Mouse (Mus musculus) MN1 (cell line): Measurements from ENCODE around the gene Eno3.

Source experiments
- DNase-seq: peaks from one replicate; pipeline ENCODE4 v3.0.0-alpha.2; 2016; ENCODE audit warnings: low spot score

Eno3 gene

DNA sequence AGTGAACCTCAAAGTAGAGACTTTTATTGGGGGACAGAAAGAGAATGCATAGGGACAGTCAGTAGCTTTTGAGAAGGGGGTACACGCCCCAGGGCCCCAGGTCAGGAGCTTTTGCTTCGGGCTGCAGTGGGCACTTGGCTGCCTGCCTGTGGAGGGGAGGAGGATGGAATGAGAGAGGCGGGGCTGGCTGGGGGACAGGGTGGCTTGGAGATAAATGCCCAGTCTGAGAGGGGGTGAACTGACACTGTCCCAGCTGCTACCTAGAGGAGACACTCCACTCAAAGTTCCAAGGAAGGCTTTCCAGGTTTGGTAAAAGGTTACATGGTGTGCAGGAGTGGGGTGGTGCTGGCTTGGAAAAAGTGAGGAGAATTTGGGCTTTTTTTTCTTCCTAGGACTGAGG lies at the start of gene Eno3:
Gene Eno3, plus strand, starts transcription at position 239 of the 400 bp plus-strand sequence.
- DNase-seq: no peak

- no peak for DNase-seq
Observed at GRCm38 (mm10) chr11:70607611-70608010, 49.4 kb upstream of the Eno3 start.

DNA sequence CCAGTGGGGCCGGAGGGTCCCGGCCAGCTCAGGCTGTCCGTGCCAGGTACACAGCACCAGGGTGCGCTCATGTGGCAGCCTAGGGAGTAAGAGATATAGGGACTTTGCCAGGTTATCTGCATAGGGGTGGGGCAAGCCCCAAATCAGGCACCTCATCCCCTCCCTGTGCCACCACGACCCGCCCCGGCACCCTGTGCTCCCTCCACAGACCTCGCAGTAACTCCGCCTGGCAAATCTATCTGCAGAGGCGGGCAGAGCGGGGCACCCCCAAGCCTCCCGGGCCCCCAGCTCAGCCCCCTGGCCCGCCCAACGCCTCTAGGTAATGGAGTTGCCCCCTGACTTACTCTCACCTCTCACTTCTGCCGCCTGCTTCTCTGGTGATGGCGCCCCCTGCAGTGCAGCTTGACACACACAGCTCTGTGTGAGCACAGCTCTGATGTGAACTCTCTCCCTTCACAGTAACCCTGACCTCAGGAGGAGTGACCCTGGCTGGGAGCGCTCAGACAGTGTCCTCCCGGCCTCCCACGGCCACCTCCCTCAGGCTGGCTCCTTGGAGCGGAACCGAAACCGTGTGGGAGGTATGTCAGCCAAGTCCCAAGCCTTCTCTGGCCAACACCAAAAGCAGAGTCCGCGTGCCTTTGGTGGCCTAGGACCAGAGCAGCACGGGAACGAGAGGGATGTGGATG lies 48.5 kb upstream of the Eno3 start:
- no peak for DNase-seq

DNA sequence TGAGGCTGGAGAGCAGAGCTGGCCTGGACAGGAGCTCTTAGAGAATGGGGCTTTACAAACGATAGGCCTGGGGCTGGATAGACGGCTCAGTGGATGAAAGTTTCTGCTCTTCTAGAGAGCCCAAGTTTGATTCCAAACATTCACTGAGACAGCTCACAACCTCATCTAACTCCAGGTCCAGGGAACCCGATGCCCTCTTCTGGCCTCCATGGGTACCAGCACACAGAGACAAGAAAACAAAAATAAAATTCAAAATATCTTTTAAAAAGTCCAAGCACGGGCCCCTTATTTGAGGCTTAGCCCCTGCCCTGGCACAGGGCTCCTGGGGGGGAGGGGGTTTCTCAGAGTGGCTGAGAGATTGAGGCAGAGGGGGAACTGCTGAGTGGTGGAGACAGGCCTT lies 46.2 kb upstream of the Eno3 start:
- DNase-seq: no peak

DNA sequence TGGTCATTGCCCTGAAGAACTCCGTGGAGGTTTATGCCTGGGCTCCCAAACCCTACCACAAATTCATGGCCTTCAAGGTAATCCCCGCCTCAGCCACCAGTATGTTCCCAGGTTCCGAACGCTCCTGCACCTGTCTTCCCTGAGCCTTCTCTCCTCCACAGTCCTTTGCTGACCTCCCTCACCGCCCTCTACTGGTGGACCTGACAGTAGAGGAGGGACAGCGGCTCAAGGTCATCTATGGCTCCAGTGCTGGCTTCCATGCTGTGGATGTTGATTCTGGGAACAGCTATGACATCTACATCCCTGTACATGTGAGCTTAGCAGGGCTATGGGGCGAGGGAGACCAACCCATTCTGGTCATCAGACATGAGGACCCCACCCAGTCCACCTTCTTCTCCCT lies 44.5 kb upstream of the Eno3 start:
- no peak for DNase-seq

DNA sequence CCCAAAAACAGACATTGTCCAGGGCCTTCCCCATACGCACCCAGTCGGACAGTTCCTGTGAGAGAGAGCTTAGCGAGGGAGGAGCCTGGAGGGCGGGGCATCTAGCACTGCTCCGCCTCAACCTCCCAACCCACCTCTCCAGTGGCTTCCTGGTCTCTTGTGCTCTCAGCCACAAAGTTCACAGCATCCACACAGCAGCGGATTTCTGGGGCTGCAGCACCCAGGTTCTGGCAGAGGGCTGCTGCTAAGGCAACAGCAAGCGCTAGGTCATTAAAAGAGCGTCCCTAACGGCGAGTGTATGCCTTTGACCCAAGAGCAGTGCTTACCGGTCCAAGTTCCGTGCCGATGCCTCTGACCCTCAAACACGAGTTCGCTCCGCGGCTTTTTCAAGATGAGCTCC lies 41.9 kb upstream of the Eno3 start:
- no peak for DNase-seq

- DNase-seq: no peak
Observed at GRCm38 (mm10) chr11:70615516-70616093, 41.4 kb upstream of the Eno3 start, which contains the start of gene 4930544D05Rik. Gene 4930544D05Rik (plus strand): TSS chr11:70615848.

DNA sequence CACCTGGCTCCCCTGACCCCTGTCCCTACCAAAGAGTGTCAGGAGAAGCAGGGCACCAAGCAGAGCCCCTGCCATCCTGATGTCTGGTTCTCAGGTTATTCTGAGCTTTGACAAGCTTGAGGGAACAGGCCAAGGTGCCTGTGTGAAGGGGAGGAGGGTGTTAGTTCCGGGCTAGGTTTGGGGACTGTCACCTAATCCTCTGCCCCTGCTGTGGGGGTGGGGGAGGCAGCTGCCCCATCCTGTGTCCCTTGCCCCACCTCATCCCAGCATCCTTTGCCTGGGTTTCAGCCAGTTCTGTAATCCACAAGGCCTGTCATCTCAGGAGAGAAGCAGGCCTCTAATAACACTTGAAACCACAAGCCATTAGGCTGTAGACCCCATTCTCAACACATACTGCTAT lies 37.9 kb upstream of the Eno3 start, which contains the start of gene Chrne:
Gene Chrne, minus strand, starts transcription at position 116 of the 400 bp plus-strand sequence.
- no peak for DNase-seq

GRCm38 (mm10) chr11:70621972-70622814 lies 34.8 kb upstream of the Eno3 start:
- DNase-seq: peak; percentile 61

DNA sequence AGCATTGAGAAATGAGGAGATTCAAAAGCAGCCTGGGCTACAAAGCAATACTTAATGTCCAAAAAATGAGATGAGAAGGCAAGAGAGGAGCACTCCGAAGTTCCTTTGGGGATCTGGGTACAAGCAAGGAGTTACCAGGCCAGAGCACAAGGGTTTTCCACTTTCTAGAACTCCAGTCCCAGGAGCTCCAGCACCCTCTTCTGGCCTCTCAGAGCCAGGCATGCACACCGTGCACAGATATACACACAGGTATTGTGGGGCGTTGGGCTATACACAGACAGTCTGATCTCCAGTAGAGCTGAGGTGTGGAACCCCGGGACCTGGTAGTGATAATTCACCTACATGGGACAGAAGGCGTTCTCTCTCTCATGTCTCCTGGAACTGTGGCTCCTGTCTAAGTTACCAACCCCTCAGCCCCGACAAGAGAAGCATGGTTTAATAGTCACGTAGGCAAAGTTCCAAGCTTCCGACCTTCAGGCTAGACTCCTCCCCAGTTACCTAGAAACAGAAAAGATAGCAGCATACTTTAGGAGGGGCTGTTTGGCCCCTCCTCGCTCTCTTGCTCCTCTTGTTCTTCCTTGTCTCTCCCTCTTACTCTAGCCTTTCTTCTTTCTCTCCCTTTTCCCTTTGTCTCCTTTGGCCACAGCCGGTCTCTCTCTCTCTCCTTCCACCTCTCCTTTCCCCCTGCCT lies 33.8 kb upstream of the Eno3 start:
- no peak for DNase-seq

- DNase-seq: no peak
Observed at GRCm38 (mm10) chr11:70625473-70625872, 31.5 kb upstream of the Eno3 start.

GRCm38 (mm10) chr11:70626877-70627276 lies 30.1 kb upstream of the Eno3 start:
- no peak for DNase-seq

- peak; percentile 52 for DNase-seq
Observed at GRCm38 (mm10) chr11:70628431-70628830, 28.6 kb upstream of the Eno3 start.

DNA sequence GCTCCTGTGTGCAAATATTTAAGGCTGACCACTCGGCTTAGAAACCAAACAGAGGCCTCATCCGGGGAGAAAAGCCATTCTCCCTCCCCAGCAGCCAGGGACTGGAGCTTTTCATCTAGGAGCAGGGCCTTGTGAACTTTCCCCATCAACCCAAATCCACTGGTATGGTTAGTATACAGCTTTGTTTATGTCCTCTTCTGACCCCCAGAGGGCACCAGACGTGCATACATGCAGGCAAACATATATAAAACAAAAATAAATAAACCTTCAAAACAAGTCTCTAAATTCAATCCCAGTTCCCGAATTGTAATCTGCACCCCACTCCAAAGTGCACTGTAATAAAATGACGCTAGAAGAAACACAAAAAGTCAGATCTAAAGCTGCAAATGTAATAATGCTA lies 27.4 kb upstream of the Eno3 start:
- DNase-seq: no peak

- no peak for DNase-seq
Observed at GRCm38 (mm10) chr11:70630129-70630528, 26.9 kb upstream of the Eno3 start.

GRCm38 (mm10) chr11:70635601-70636000 lies 21.4 kb upstream of the Eno3 start:
- no peak for DNase-seq

- DNase-seq: no peak
Observed at GRCm38 (mm10) chr11:70637764-70638163, 19.2 kb upstream of the Eno3 start.

DNA sequence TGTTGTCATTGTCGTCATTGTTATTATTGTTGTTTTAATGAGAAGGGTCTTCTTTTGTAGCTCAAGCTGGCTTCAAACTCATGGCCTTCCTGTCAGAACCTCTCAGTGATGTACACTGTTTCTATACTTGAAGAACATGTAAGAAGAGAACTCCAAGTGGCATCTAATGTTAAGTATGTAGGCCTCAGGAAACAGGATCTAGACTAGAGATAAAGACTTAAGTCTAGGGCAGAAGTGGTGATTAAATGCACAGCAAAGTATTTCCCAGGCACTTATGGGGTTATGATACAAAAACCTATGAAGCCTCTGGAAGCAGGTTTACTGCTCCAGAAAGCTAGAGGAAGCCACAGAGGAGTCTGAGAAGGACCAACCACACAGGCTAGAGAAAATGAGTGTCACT lies 18.7 kb upstream of the Eno3 start:
- DNase-seq: no peak

DNA sequence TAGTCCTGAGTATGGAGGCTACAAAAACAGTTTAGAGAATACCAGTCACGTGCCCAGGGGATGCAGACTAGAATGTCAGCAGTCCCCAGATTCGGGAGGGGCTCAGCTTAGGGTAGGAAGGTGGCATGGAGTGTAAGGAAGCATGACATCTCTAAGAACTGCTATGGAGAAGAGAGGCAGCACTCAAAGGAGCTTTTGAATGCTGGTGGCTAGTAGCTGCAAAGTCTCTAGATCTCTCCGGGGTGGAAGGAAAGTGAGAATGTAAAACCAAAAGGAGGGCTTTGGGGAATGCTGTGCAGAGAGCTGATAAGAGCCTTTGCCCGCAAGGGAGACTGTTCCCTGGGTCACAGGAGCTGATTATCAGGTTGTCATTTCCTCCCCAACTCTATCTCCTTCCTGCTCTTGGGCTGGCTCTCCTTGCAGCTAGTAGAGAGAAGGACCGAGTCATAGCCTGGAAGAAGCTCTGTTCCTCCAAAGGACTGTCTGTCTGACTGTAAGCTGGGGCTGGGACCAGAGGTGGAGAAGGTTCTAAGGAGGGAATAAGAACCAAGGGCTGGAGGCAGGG lies 18.2 kb upstream of the Eno3 start, which contains the start of gene Gp1ba:
Gene Gp1ba, plus strand, starts transcription at position 409 of the 565 bp plus-strand sequence.
- no peak for DNase-seq

DNA sequence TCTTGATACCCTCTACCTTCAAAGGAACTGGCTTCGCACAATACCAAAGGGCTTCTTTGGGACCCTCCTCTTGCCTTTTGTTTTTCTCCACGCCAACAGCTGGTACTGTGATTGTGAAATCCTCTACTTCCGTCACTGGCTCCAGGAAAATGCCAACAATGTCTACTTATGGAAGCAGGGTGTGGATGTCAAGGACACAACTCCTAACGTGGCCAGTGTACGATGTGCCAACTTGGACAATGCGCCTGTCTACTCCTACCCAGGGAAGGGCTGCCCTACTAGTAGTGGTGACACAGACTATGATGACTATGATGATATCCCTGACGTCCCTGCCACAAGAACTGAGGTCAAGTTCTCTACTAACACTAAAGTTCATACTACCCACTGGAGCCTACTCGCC lies 17.0 kb upstream of the Eno3 start:
- no peak for DNase-seq

DNA sequence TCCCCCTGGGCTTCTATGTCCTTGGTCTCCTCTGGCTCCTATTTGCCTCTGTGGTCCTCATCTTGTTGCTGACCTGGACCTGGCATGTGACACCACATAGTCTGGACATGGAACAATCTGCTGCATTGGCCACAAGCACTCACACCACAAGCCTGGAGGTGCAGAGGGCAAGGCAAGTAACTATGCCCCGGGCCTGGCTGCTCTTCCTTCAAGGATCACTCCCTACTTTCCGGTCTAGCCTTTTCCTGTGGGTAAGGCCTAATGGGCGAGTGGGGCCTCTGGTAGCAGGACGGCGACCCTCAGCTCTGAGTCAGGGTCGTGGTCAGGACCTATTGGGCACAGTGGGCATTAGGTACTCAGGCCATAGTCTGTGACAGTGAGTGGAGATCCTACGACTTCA lies 15.8 kb upstream of the Eno3 start:
- DNase-seq: no peak

DNA sequence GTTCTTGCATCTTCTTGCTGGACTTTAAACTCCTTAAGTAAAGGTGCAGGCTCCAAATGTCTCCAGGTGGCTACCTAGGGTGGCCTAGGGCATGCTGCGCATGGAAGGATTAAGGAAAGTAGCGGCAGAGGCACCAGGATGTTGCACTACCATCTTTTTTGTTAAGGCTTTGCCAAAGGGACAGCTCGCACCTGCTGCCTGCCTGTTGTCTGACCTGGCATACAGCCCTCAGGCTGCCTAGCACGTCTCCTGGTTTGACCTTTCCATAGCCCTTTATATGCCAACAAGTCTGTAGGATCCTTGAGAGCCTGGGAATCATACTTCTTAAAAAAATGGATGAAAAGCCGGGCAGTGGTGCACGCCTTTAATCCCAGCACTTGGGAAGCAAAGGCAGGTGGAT lies 14.0 kb upstream of the Eno3 start:
- no peak for DNase-seq
